Mouse (Mus musculus) liver, embryonic 13.5 days (tissue): ENCODE results near the gene S100a4. TPM values are rescaled to one million over a fixed set of nuclear protein-coding genes. Genes with fewer than 3 reads are reported as not detected.

Experiments
- ATAC-seq: fragments of 200-750 bp; cut with Nextera tagmentation; 2 replicates; pipeline ENCODE4 v1.8.0; 2017; ENCODE audit warnings: low read depth, mild to moderate bottlenecking, moderate number of reproducible peaks, moderate library complexity
- DNase-seq: peaks from one replicate; pipeline ENCODE4 v3.0.0; 2022
- H3K27ac ChIP-seq: fragments of 300-500 bp; sonication (generic); 2 replicates; pipeline ENCODE4 v1.5.1; 2015; ENCODE audit warnings: moderate library complexity, mild to moderate bottlenecking, inconsistent platforms
- H3K27me3 ChIP-seq: fragments of 300-500 bp; sonication (generic); 2 replicates; pipeline ENCODE4 v1.6.1; 2015; ENCODE audit warnings: mild to moderate bottlenecking, inconsistent platforms
- H3K36me3 ChIP-seq: fragments of 300-500 bp; sonication (generic); 2 replicates; pipeline ENCODE4 v1.6.1; 2015; ENCODE audit warnings: mild to moderate bottlenecking, inconsistent platforms
- H3K4me1 ChIP-seq: fragments of 300-500 bp; sonication (generic); replicated peaks from 2 replicates; pipeline ENCODE4 v1.6.1; 2015; ENCODE audit warnings: inconsistent platforms
- H3K4me2 ChIP-seq: fragments of 300-500 bp; sonication (generic); 2 replicates; pipeline ENCODE4 v1.6.1; 2015; ENCODE audit warnings: inconsistent platforms, mild to moderate bottlenecking, moderate library complexity
- H3K4me3 ChIP-seq: fragments of 300-500 bp; sonication (generic); replicated peaks from 2 replicates; pipeline ENCODE4 v1.5.1; 2015; ENCODE audit warnings: mild to moderate bottlenecking, inconsistent platforms
- H3K9ac ChIP-seq: fragments of 300-500 bp; sonication (generic); 2 replicates; pipeline ENCODE4 v1.6.1; 2015; ENCODE audit warnings: mild to moderate bottlenecking, inconsistent platforms
- H3K9me3 ChIP-seq: fragments of 300-500 bp; sonication (generic); replicated peaks from 2 replicates; pipeline ENCODE4 v1.6.1; 2016; ENCODE audit warnings: inconsistent platforms
- WGBS: fragments of 180-500 bp; shearing (Covaris S2); methylation state at CpG from one replicate; pipeline ENCODE4 v1.1.7; 2015; ENCODE audit not compliant: insufficient replicate concordance; 5-methylcytosine and 5-hydroxymethylcytosine counted together
- polyA plus RNA-seq: library from polyadenylated mRNA; unstranded; fragments of >200 nt; fragmentation: Nextera tagmentation; extraction: Ambion mirVana; gene quantifications from 2 replicates; pipeline ENCODE4 v1.2.1, GENCODE M21; 2015

The S100a4 gene
- polyA plus RNA-seq, 1 experiment from 2014 or later = 0.59 TPM

DNA sequence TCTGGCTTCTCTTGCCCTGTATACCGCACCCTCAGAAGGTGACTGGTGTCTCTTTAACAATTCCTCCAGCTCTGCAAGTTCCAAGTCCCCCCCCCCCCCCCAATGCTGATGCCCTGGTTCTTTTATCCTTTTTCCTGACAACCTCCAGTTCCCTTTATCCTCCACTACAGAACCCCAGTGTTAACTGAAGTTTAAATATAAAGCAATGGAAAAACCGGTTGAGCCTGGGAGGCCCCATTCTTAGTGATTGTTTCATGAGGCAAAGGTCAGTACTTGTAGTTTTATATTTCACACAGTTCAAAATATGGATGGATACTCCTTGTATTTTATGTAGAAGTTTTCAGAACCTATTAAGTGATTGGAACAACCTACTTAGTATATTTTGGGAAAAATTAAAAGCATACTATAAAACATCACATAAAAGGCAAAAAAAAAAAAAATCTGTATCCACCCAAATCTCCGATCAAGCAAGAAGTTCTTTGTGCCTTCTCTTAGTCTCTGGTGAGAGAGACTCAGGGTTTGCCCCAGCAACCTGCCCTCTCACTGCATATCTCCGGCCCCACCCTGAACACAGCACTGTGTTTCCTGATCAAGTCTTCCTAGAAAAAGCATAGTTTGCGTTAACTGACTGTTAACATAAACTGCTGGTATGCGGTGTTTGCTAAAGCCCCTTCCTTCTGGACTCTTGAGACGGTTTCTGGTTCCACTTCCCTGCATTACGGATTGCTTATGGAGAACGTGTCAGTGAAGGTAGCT lies 22.9 kb downstream of the S100a4 start:
- H3K4me3 ChIP-seq = no peak overlapping the region
- DNase-seq (no peak), ATAC-seq (no peak)
- H3K9me3 ChIP-seq = no peaks in the 10 kb centered on the region
- no peak overlapping the region for H3K9ac ChIP-seq
- H3K36me3 ChIP-seq = no peaks in the 10 kb centered on the region
- H3K4me1 ChIP-seq = no peaks in the 10 kb centered on the region
- H3K27ac ChIP-seq = no peak overlapping the region
- no peak overlapping the region for H3K4me2 ChIP-seq
- WGBS = 53% methylated on average over 9 of the region's 9 CpGs
- H3K27me3 ChIP-seq = no peaks in the 10 kb centered on the region

DNA sequence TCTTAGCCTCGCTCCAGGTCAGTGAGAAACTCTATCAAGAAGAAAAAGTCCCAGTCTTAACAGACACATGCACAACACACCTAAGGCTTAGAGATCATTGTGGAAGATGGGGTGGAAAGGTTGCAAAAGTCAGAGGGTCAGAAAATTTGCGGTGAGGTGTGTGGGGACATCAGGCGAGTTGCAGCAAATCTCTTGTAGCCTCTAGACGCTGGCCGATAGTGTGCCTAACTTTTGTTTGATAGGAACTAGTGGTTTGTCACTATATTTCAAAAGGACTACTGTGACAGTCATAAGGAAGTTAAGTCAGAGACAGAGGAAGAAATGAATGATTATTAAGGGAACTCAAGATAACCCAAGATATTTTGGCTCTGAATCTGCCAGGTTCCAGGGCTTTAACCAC lies 23.8 kb downstream of the S100a4 start:
- Histone ChIP-seq H3K4me2 (no peak overlapping the region), H3K9me3 (no peaks in the 10 kb centered on the region), H3K27ac (no peak overlapping the region), H3K4me3 (no peak overlapping the region), H3K9ac (no peak overlapping the region), H3K27me3 (no peaks in the 10 kb centered on the region), H3K36me3 (no peaks in the 10 kb centered on the region), H3K4me1 (no peaks in the 10 kb centered on the region)
- DNase-seq (no peak), ATAC-seq (no peak)
- WGBS = 61% methylated on average over 5 of the region's 5 CpGs

DNA sequence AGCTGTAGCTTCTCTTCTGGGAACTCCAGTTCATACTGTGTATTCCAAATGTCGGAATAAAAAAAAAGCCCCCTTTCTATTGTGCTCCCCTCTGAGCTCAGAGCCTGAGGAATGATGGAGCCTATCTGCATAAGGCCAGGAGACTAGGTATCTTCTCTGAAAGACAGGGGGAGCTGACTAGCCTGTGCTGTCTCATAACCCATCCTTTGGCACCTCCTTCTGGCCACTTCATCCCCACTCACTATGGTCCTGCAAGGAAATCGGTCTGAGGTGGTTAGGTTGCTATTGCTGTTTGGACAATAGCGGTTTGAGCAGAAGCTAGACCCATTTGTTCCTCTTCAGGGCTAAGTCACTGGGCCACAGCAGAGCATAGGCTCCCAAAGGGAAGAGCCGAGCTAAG lies 24.2 kb downstream of the S100a4 start:
- Histone ChIP-seq H3K4me3 (no peak overlapping the region), H3K4me2 (no peak overlapping the region), H3K27me3 (no peaks in the 10 kb centered on the region)

DNA sequence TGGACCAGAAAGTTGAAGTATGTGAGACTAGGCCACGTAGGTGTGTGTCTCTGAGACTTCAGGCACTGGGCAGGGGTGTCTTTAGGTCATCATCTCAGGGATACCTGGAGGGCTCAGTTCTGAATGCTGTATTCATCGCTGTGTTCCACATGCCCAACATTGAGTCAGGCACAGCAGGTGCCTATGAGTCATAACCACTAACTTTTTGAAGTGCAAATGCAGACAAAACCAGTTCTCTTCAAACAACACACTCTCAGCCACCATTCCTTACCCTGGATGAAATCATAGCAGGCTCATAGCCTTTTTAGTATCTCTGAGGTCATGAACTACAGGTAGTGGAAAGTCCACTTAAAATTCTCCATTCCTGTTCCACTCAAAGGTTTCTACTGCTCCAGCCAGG lies 25.7 kb downstream of the S100a4 start:
- H3K9ac ChIP-seq = no peak overlapping the region
- H3K4me1 ChIP-seq = no peaks in the 10 kb centered on the region
- H3K4me3 ChIP-seq = no peak overlapping the region
- H3K27me3 ChIP-seq = no peaks in the 10 kb centered on the region
- no peak overlapping the region for H3K4me2 ChIP-seq
- ATAC-seq (no peak), DNase-seq (no peak)
- H3K36me3 ChIP-seq = no peaks in the 10 kb centered on the region
- H3K27ac ChIP-seq = no peak overlapping the region
- no peaks in the 10 kb centered on the region for H3K9me3 ChIP-seq
- 59% methylated on average over 2 of the region's 2 CpGs for WGBS

More for the DNA sequence above, 24.2 kb downstream of the S100a4 start:
- Histone ChIP-seq H3K9me3 (no peaks in the 10 kb centered on the region), H3K4me1 (no peaks in the 10 kb centered on the region), H3K9ac (no peak overlapping the region), H3K27ac (no peak overlapping the region), H3K36me3 (no peaks in the 10 kb centered on the region)
- no peak for DNase-seq
- ATAC-seq = no peak
- WGBS = 48% methylated on average over 4 of the region's 4 CpGs

DNA sequence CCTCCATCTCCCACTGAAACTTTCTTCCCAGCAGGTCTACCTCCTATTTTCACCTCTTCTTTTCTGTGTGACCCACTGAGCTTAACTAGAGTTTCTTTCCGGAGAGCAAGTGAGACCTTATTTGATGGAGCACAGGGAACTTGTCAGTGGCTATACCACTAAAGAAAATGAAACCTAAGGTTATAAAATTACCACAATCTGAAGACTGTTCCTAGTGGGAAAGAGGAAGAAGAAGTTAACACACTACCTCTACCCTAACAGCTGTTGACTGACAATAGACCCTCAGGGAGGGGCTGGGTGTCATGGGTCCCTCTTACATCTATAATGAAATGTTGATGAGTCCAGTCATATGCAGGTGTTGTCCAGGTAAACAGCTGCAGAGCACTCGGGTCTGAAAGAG lies 28.4 kb downstream of the S100a4 start:
- no peak overlapping the region for H3K9ac ChIP-seq
- H3K36me3 ChIP-seq = no peaks in the 10 kb centered on the region
- no peaks in the 10 kb centered on the region for H3K4me1 ChIP-seq
- no peaks in the 10 kb centered on the region for H3K9me3 ChIP-seq
- H3K4me2 ChIP-seq = no peak overlapping the region
- H3K27me3 ChIP-seq = no peaks in the 10 kb centered on the region
- DNase-seq (no peak), ATAC-seq (no peak)
- H3K4me3 ChIP-seq = no peak overlapping the region
- no peak overlapping the region for H3K27ac ChIP-seq
- 42% methylated on average over 2 of the region's 2 CpGs for whole genome bisulfite sequencing

DNA sequence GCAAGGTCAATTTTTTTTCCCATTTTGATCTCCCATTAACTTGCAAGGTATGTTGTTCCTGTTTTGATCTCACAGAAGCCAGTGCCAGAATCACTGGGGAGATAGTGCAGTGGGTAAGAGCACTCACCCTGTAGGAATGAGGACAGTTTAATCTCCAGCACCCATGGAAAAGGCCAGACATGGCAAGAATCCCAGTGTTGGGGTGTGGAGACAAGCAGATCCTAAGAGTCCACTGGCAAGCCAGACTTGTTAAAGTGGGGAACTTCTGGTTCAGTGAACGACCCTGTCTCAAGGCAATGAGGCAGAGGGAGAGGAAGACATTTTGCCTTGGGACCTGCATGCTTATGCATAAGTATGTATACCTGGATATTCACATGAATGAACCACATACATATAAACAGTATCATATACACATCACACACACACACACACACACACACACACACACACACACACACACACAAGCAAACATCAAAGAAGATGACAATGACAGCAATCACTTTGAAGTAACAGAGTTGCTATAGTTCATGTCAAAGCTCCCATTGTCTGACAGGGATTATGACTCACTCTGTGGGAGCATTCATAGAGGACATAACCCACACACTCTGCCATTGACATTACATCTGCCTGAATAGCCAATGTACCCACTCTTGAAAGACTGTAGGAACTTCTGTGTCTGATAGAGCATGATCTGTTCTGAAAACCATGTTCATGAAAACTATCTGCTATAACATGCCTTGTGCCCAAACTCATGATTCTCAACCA lies 35.1 kb downstream of the S100a4 start:
- no peaks in the 10 kb centered on the region for H3K4me1 ChIP-seq
- DNase-seq (no peak), ATAC-seq (no peak)
- H3K4me2 ChIP-seq = no peak overlapping the region
- WGBS = 33% methylated on average over 1 of the region's 1 CpGs
- H3K27me3 ChIP-seq = no peaks in the 10 kb centered on the region
- no peaks in the 10 kb centered on the region for H3K9me3 ChIP-seq
- no peak overlapping the region for H3K4me3 ChIP-seq
- H3K36me3 ChIP-seq = no peaks in the 10 kb centered on the region
- no peak overlapping the region for H3K9ac ChIP-seq
- no peak overlapping the region for H3K27ac ChIP-seq

DNA sequence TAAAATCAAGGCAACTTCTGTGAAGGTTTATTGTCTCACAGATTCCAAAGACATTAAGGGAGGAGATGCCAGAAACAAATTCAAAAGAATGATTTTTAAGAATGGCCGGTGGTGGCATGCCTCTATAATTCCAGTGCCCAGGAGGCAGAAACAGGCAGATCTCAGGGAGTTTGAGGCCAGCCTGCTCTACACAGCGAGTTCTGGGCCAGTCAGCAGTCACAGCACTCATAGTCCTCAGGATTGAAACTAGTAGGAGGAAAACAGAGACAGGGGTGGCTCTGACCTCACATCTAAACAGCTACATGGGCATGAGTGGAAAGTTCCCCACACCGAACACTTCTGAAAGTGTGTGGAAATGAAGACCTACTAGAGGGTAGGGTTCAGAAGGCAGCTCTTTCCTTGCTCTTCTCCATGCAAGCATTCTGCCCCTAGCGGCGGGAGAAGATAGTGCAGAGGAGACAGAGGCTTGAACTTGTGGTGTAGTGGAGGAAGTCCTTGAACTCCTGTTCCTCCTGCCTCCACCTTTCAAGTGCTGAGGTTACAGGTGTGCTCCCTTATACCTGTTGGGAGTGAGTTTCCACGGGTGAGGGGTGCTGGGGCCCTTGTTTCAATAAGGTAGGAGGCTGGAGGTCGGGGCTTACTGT lies 36.1 kb downstream of the S100a4 start:
- Histone ChIP-seq H3K36me3 (no peaks in the 10 kb centered on the region), H3K27ac (no peak overlapping the region), H3K9me3 (no peaks in the 10 kb centered on the region), H3K27me3 (no peaks in the 10 kb centered on the region), H3K4me1 (no peaks in the 10 kb centered on the region), H3K4me2 (no peak overlapping the region), H3K9ac (no peak overlapping the region), H3K4me3 (no peak overlapping the region)
- DNase-seq (no peak), ATAC-seq (no peak)
- 33% methylated on average over 7 of the region's 7 CpGs for WGBS

DNA sequence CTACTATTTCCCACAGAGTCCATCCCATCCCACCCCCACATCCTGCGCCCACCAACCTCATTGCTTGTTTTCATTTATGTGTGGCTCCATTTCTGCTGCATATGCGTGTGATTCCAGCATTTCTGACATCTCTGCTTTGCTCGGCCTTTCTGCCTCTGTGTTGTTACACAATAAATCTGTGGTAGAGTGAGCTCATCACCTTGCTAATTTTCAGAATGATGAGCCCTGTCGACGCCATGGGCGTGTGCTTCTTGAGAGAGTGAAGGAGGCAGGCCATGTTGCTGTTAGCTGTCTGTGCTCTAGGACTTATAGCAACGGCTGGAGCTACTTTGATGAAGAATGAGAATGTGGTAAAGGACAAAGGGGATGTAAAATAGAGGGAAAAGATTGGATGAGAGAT lies 37.4 kb downstream of the S100a4 start:
- no peak overlapping the region for H3K4me3 ChIP-seq
- H3K4me2 ChIP-seq = no peak overlapping the region
- no peak overlapping the region for H3K27ac ChIP-seq
- H3K27me3 ChIP-seq = no peaks in the 10 kb centered on the region
- H3K9ac ChIP-seq = no peak overlapping the region
- ATAC-seq (no peak), DNase-seq (no peak)
- 56% methylated on average over 7 of the region's 7 CpGs for WGBS
- no peaks in the 10 kb centered on the region for H3K9me3 ChIP-seq
- H3K36me3 ChIP-seq = no peaks in the 10 kb centered on the region
- H3K4me1 ChIP-seq = no peaks in the 10 kb centered on the region

DNA sequence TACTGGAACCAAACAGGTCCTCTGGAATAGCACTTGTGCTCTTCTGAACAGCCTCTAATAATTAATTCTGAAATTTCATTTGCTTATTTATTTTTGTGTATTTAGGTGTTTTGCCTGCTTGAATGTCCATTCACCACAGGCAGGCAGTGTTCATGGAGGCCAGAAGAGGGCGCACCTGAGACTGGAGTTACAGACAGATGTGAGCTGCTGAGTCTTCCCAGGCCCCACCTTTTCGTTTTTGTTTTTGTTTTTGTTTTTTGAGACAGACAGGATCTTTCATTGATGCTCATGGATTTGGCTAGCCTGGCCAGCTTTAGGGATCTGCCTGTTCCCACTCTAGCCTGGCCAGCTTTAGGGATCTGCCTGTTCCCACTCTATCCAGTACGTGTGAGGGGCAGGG lies 40.6 kb downstream of the S100a4 start:
- no peak overlapping the region for H3K27ac ChIP-seq
- no peaks in the 10 kb centered on the region for H3K36me3 ChIP-seq
- ATAC-seq = no peak
- no peaks in the 10 kb centered on the region for H3K27me3 ChIP-seq
- no peak overlapping the region for H3K9ac ChIP-seq
- WGBS = 32% methylated on average over 3 of the region's 3 CpGs
- DNase-seq = no peak
- no peaks in the 10 kb centered on the region for H3K9me3 ChIP-seq
- H3K4me1 ChIP-seq = no peaks in the 10 kb centered on the region
- H3K4me3 ChIP-seq = no peak overlapping the region
- no peak overlapping the region for H3K4me2 ChIP-seq

DNA sequence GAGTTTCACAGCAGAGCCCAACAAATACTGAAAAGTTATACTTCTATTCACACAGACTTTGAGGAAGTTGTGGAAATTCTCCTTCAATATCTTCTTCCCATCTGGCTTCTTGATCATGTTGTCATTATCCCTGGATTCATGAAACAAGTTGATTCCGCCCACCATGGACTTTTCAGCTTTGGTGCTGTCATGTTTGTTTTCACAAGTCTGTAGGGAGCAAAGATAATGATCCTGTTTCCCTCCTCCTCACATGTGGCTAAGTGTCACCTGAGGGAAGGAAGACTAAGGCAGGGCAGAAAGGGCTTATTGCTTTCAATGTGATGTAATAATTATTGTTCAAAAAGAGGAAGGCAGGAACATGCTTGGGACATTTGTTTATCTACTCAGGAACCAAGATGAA lies 43.7 kb downstream of the S100a4 start:
- H3K9ac ChIP-seq = no peak overlapping the region
- H3K4me1 ChIP-seq = no peaks in the 10 kb centered on the region
- no peaks in the 10 kb centered on the region for H3K36me3 ChIP-seq
- no peak overlapping the region for H3K4me3 ChIP-seq
- WGBS = 43% methylated on average over 1 of the region's 1 CpGs
- no peak overlapping the region for H3K27ac ChIP-seq
- no peak overlapping the region for H3K4me2 ChIP-seq
- no peak for ATAC-seq
- no peaks in the 10 kb centered on the region for H3K27me3 ChIP-seq
- H3K9me3 ChIP-seq = no peaks in the 10 kb centered on the region
- DNase-seq = no peak

DNA sequence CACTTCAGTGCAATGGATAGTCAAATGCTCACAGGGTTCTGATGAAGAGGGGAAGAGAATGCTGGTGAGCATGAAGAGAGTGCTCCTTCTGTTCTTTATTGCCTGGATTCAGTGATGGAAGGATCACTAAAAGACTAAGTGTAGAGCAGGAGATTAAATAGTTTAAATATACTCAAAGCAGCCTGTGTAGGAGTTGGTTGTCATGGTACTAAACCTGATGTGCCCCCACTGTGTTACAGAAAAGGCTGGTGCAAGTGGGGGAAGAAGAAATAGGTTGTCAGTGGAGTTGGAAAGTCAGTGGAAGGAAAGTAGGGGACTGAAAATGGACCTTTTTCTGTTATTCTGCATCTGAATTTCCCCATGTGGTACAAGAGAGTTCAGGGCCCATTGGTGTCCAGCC lies 45.4 kb downstream of the S100a4 start:
- H3K4me2 ChIP-seq = no peak overlapping the region
- no peaks in the 10 kb centered on the region for H3K27me3 ChIP-seq
- no peaks in the 10 kb centered on the region for H3K9me3 ChIP-seq
- no peak overlapping the region for H3K4me3 ChIP-seq
- no peak for DNase-seq
- ATAC-seq = no peak
- H3K9ac ChIP-seq = no peak overlapping the region
- H3K36me3 ChIP-seq = no peaks in the 10 kb centered on the region
- no peak overlapping the region for H3K27ac ChIP-seq
- H3K4me1 ChIP-seq = no peaks in the 10 kb centered on the region
